Mouse (Mus musculus) embryonic facial prominence, embryonic 11.5 days (tissue): ENCODE data around the gene Myl3. TPM values are rescaled to one million over a fixed set of nuclear protein-coding genes. Genes with fewer than 3 reads are reported as not detected.

ENCODE experiments used
- ATAC-seq: fragments of 200-750 bp; cut with Nextera tagmentation; replicated peaks from 2 replicates; pipeline ENCODE4 v1.8.0; 2017; ENCODE audit warnings: low read depth; ENCODE audit not compliant: insufficient number of reproducible peaks, low FRiP score, low TSS enrichment
- DNase-seq: peaks from one replicate; pipeline ENCODE4 v3.0.0-alpha.2; 2015; ENCODE audit warnings: low spot score
- H3K27ac ChIP-seq: fragments of 300-500 bp; sonication (generic); replicated peaks from 2 replicates; pipeline ENCODE4 v1.5.1; 2014; ENCODE audit warnings: mild to moderate bottlenecking, low read depth, low read length, control low read depth
- H3K27me3 ChIP-seq: fragments of 300-500 bp; sonication (generic); 2 replicates; pipeline ENCODE4 v1.6.1; 2014; ENCODE audit warnings: mild to moderate bottlenecking, low read length, moderate library complexity, mixed read lengths; ENCODE audit not compliant: control insufficient read depth, insufficient read depth
- H3K36me3 ChIP-seq: fragments of 300-500 bp; sonication (generic); replicated peaks from 2 replicates; pipeline ENCODE4 v1.6.1; 2014; ENCODE audit warnings: low read depth, mild to moderate bottlenecking, low read length, moderate library complexity, mixed read lengths; ENCODE audit not compliant: control insufficient read depth, insufficient read depth
- H3K4me1 ChIP-seq: fragments of 300-500 bp; sonication (generic); 2 replicates; pipeline ENCODE4 v1.6.1; 2014; ENCODE audit warnings: low read length, mixed read lengths; ENCODE audit not compliant: control insufficient read depth, insufficient read depth
- H3K4me2 ChIP-seq: fragments of 300-500 bp; sonication (generic); 2 replicates; pipeline ENCODE4 v1.6.1; 2014; ENCODE audit warnings: low read depth, mild to moderate bottlenecking, control low read depth, low read length, moderate library complexity
- H3K4me3 ChIP-seq: fragments of 300-500 bp; sonication (generic); 2 replicates; pipeline ENCODE4 v1.5.1; 2014; ENCODE audit warnings: low read depth, low read length, control low read depth
- H3K9ac ChIP-seq: fragments of 300-500 bp; sonication (generic); replicated peaks from 2 replicates; pipeline ENCODE4 v1.6.1; 2014; ENCODE audit warnings: mild to moderate bottlenecking, control low read depth, low read length
- H3K9me3 ChIP-seq: fragments of 300-500 bp; sonication (generic); replicated peaks from 2 replicates; pipeline ENCODE4 v1.6.1; 2016; ENCODE audit warnings: mild to moderate bottlenecking, low read length, inconsistent platforms, mixed read lengths; ENCODE audit not compliant: control insufficient read depth
- WGBS: fragments of 180-500 bp; shearing (Covaris S2); extraction: QIAGEN DNeasy Blood & Tissue Kit; methylation state at CpG from one replicate; pipeline ENCODE4 v1.1.7; 2014; 5-methylcytosine and 5-hydroxymethylcytosine counted together
- polyA plus RNA-seq: library from polyadenylated mRNA; unstranded; fragments of >200 nt; fragmentation: Nextera tagmentation; extraction: Ambion mirVana; gene quantifications from 2 replicates; pipeline ENCODE4 v1.2.1, GENCODE M21; 2014

Gene Myl3
- polyA plus RNA-seq, 1 experiment from 2014 or later: 14.9 TPM

DNA sequence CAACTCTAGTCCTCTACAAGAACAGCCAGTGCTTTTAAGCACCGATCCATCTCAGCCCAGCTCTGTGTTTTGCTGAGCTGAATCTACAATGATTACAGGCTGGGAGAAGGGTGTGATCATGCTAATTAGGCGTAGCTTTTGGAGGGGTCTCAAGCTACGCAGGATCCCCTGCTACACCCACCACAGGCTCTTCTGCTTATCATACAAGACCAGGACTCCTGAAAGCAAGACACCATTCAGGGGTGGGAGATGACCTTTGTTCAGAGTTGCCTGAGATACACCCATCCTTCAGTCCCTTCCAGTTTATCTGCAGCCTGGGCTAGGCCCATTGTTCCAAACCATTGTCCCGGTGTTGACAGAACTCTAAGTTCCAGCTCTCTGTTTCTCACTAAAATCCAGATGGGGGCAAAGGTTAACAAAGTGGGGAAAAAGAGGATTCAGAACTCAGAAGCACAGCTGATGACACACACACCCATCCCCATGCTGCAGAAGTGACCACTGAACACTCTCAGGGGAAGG is 11.3 kb downstream of the Myl3 start:
- Histone ChIP-seq H3K27me3 (no peaks in the 10 kb centered on the region), H3K4me2 (no peak overlapping the region), H3K36me3 (no peaks in the 10 kb centered on the region), H3K9ac (no peak overlapping the region), H3K9me3 (no peaks in the 10 kb centered on the region), H3K4me1 (no peaks in the 10 kb centered on the region), H3K4me3 (no peak overlapping the region), H3K27ac (no peak overlapping the region)
- 81% methylated on average over 4 of the region's 4 CpGs for WGBS
- ATAC-seq (no peak), DNase-seq (no peak)

DNA sequence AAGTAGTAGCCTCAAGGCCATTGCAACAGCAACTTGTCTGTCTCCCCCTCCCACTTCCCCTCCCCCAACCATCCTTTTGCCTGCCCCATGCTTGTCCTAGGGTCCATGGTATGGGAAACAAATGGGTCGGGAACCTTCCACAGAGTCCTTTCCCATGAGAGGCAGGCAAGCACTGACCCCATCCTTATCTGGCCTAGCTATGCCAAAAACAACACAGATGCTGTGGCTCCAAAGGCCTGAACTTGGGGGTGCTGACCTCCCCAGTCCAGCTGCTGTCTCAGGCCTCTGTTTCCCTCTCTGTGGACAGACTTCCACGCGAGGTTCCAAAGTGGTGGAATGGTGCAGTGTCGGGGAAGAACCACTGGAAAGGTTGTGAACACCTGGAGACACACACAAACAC is 12.1 kb downstream of the Myl3 start:
- no peaks in the 10 kb centered on the region for H3K4me1 ChIP-seq
- no peak for ATAC-seq
- 72% methylated on average over 4 of the region's 4 CpGs for WGBS

DNA sequence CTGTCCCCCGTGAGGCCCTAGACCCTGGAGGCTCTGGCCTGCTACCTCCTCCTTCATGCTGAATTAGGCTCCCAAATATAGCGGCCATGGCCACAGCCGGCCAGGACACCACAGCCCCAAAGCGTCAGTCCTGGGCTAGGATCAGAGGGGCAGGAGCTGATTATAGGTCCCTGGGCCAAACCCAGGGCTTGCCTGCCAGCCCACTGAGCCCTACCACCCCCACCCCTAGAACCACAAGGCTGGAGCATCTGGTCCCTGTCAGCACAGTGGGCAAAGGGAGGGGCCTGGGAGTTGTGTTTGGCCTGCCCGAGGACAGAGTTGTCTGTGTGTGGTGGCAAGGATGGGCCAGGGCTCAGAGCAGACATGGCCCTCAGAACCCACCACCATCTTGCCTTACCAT is 16.2 kb downstream of the Myl3 start:
- Histone ChIP-seq H3K4me3 (no peak overlapping the region), H3K4me2 (no peak overlapping the region), H3K36me3 (no peaks in the 10 kb centered on the region), H3K27ac (no peak overlapping the region), H3K9me3 (no peaks in the 10 kb centered on the region), H3K4me1 (no peaks in the 10 kb centered on the region; the same call in 1 of the 2 replicates), H3K27me3 (no peaks in the 10 kb centered on the region), H3K9ac (no peak overlapping the region)
- 72% methylated on average over 5 of the region's 5 CpGs for WGBS
- DNase-seq (no peak), ATAC-seq (no peak)

More for the DNA sequence above, 12.1 kb downstream of the Myl3 start:
- DNase-seq: no peak
- Histone ChIP-seq H3K27me3 (no peaks in the 10 kb centered on the region), H3K9me3 (no peaks in the 10 kb centered on the region), H3K27ac (no peak overlapping the region), H3K36me3 (no peaks in the 10 kb centered on the region), H3K4me2 (no peak overlapping the region), H3K4me3 (no peak overlapping the region), H3K9ac (no peak overlapping the region)

DNA sequence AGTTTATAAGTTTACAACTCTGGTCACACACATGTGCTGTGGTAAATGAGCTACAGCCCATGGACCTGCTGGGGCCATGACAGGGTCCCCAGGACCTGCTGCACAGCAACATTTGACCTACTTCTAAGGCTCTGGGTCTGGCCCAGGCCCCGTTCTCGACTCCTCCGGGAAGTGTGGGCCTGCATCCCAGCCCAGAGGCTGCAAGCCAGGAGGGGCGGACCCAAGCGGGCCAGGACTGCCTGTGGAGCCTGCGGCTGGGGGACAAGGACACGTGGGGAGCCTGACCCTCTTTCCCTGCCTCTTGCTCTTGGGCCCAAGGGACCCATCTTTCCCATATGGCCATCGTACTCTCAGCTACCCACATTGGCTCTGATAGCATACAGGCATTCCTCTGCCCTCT is 16.9 kb downstream of the Myl3 start:
- Histone ChIP-seq H3K27ac (no peak overlapping the region), H3K9me3 (no peaks in the 10 kb centered on the region), H3K27me3 (no peaks in the 10 kb centered on the region), H3K4me3 (no peak overlapping the region), H3K4me1 (no peaks in the 10 kb centered on the region; the same call in 1 of the 2 replicates), H3K9ac (no peak overlapping the region), H3K4me2 (no peak overlapping the region), H3K36me3 (no peaks in the 10 kb centered on the region)
- WGBS: 77% methylated on average over 8 of the region's 8 CpGs
- no peak for DNase-seq
- ATAC-seq: no peak

DNA sequence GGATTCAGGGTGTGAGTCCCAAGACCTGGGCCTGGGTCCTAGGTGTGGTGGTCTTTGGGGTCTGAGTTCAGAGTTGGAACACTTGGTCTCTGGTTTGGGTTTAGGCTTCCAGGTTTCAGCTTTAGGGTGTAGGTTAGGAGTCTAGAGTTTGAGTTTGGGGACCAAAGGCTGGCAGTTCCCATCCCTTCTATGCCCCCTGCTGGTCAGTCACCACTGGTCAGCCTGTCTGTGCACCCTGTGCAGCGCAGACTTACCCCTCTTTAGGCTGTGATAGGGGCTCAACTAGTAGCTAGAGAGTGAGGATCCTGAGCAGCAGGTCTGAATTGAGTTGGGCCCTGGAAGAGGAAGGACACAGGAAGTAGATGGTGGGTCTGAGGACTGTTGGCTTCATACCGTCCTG is 17.6 kb downstream of the Myl3 start:
- no peaks in the 10 kb centered on the region for H3K27me3 ChIP-seq
- WGBS: 37% methylated on average over 2 of the region's 2 CpGs
- ATAC-seq (no peak), DNase-seq (peak; percentile 70)
- no peak overlapping the region for H3K9ac ChIP-seq
- no peak overlapping the region for H3K27ac ChIP-seq
- H3K4me1 ChIP-seq: no peaks in the 10 kb centered on the region; the same call in 1 of the 2 replicates
- H3K9me3 ChIP-seq: no peaks in the 10 kb centered on the region
- no peaks in the 10 kb centered on the region for H3K36me3 ChIP-seq
- H3K4me2 ChIP-seq: no peak overlapping the region
- no peak overlapping the region for H3K4me3 ChIP-seq

DNA sequence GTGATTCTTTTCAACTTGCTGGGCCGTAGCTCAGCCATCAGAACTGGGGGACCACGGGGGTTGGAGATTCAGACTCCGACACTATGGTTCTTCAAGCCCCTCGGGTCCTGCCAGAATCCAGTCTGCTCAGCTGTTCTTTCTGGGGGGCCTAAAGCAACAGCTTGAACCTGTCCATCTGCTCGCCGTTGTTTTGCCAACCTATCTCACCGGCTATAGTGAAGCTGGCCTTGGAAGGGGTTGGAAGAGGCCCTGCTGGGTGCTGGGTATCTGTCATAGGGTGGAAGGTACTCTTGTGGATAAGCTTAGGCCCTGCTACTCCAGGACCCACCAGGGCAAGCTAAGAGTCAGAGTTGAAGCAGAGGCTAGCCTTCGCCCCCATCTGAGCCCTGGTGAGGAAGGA is 19.2 kb downstream of the Myl3 start:
- no peaks in the 10 kb centered on the region for H3K9me3 ChIP-seq
- 77% methylated on average over 8 of the region's 8 CpGs for WGBS
- H3K36me3 ChIP-seq: no peaks in the 10 kb centered on the region
- H3K27me3 ChIP-seq: no peaks in the 10 kb centered on the region
- no peak overlapping the region for H3K27ac ChIP-seq
- DNase-seq (no peak), ATAC-seq (no peak)
- H3K4me3 ChIP-seq: no peak overlapping the region
- no peak overlapping the region for H3K4me2 ChIP-seq
- no peaks in the 10 kb centered on the region; the same call in 1 of the 2 replicates for H3K4me1 ChIP-seq
- H3K9ac ChIP-seq: no peak overlapping the region

DNA sequence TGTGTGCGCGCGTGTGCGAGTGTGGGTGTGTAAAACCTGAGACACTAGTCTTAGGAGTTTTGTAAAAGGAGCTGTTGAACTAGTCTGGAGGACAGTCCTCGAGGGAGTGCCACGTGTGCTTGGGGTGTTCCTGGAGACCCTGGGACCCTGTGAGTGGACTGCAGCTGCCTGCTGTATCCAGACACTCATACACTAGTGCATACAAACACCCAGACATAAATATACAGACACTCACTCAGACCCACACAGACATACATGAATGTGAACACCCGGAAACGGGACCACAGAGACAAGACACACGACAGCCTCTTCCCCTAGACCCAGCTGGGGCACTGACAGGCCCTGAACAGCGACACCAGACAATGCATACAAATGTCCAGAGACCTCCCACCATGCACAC is 21.1 kb downstream of the Myl3 start:
- Histone ChIP-seq H3K4me2 (no peak overlapping the region), H3K27ac (no peak overlapping the region), H3K9me3 (no peaks in the 10 kb centered on the region), H3K4me3 (no peak overlapping the region), H3K9ac (no peak overlapping the region), H3K4me1 (no peaks in the 10 kb centered on the region; the same call in 1 of the 2 replicates), H3K36me3 (no peaks in the 10 kb centered on the region), H3K27me3 (no peaks in the 10 kb centered on the region)
- ATAC-seq (no peak), DNase-seq (no peak)
- WGBS: 79% methylated on average over 10 of the region's 10 CpGs

DNA sequence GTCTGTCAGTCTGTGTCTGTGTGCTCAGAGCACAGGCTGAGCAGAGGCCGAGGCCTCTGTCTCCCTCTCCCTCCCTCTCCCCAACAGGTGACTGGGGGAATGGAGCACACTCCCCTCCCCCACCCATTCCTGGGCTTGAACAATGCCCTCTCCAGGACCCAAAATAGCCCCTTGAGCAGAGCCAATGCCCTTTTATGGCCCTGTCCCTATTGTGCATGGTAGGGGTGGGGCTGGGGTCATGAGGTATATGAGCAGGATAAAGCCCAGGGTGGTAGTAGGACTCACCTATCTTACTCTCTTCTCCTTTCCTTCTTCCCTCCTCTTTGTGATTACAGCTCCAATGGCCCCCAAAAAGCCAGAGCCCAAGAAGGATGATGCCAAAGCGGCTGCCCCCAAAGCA is 21.7 kb downstream of the Myl3 start:
- no peak for ATAC-seq
- Histone ChIP-seq H3K36me3 (no peaks in the 10 kb centered on the region), H3K9ac (no peak overlapping the region), H3K4me2 (no peak overlapping the region), H3K27ac (no peak overlapping the region), H3K4me1 (no peaks in the 10 kb centered on the region; the same call in 1 of the 2 replicates), H3K9me3 (no peaks in the 10 kb centered on the region), H3K27me3 (no peaks in the 10 kb centered on the region), H3K4me3 (no peak overlapping the region)
- no peak for DNase-seq
- 61% methylated on average over 2 of the region's 2 CpGs for WGBS
